Mouse (Mus musculus) bone marrow macrophage, adult 2 months (primary cell): ENCODE data around the gene Mta3.

Source experiments
- CTCF ChIP-seq: IDR thresholded peaks from 2 replicates; pipeline ENCODE4 v1.5.1; 2012; ENCODE audit warnings: low read depth, mild to moderate bottlenecking, low read length, moderate library complexity
- POLR2A ChIP-seq: IDR thresholded peaks from 2 replicates; pipeline ENCODE4 v1.6.1; 2012; ENCODE audit warnings: mild to moderate bottlenecking, low read depth, low read length, borderline replicate concordance

- TF ChIP-seq CTCF (no peak), POLR2A (no peak)
Measured at GRCm38 (mm10) chr17:83706116-83706593, at the start of gene Mta3.
